Mouse (Mus musculus): ENCODE data around the gene Gli2. TPM values are rescaled to one million over a fixed set of nuclear protein-coding genes. Genes with fewer than 3 reads are reported as not detected.
A peak's percentile ranks its signal among the peaks of the same experiment; 100 is the strongest.

The Gli2 gene
- polyA plus RNA-seq, 1 experiment from 2014 or later: 15.4 TPM

- Histone ChIP-seq H3K4me3 (no peak overlapping the region), H3K4me2 (replicated peaks) (no peak overlapping the region), H3K27ac (0 out of 2 replicates have a peak overlapping the region, but pooled peaks have one; percentile 13), H3K9me3 (no peaks in the 10 kb centered on the region), H3K4me1 (peaks cover 44% of the 10 kb centered on the region), H3K36me3 (peaks cover 22% of the 10 kb centered on the region), H3K9ac (no peak overlapping the region), H3K27me3 (no peaks in the 10 kb centered on the region)
- no peak for ATAC-seq (ENCODE audit: insufficient number of reproducible peaks, insufficient read depth, low FRiP score, low TSS enrichment)
- WGBS: 45% methylated on average over 14 of the region's 14 CpGs
Observed at GRCm38 (mm10) chr1:118890125-118890875, 163.1 kb downstream of the Gli2 start.

DNA sequence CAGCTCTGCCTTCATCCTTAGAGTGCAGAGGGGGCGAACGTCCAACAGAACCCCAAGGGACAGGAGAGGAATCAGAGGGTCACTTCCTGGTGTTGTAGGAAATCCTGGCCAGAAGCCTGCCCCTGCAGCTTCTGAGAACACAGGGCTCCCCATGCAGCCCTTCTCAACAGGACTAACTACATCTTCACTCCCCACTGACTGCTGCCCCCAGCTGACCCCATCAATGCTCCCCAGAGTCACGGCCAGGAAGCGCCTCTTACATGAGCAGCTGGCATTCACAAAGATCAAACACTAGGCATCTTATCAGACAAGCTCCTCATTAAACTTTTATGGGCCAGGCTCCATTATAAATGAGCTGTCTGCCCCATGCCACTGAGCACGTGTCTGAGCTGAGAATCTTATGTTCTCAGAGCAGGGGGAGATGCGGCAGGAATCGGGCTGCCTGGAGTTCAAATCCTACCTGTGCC is 172.6 kb downstream of the Gli2 start:
- H3K27me3 ChIP-seq: no peaks in the 10 kb centered on the region
- H3K27ac ChIP-seq: 0 out of 2 replicates have a peak overlapping the region, but pooled peaks have one; percentile 30
- no peaks in the 10 kb centered on the region for H3K9me3 ChIP-seq
- no peak overlapping the region for H3K4me2 ChIP-seq (replicated peaks)
- no peak overlapping the region for H3K9ac ChIP-seq
- no peak for ATAC-seq (ENCODE audit: insufficient number of reproducible peaks, insufficient read depth, low FRiP score, low TSS enrichment)
- WGBS: 51% methylated on average over 7 of the region's 7 CpGs
- H3K4me1 ChIP-seq: peaks cover 17% of the 10 kb centered on the region
- H3K36me3 ChIP-seq: peaks cover 43% of the 10 kb centered on the region
- no peak overlapping the region for H3K4me3 ChIP-seq

GRCm38 (mm10) chr1:118878291-118878690 is 175.1 kb downstream of the Gli2 start:
- H3K9me3 ChIP-seq: no peaks in the 10 kb centered on the region
- H3K27me3 ChIP-seq: no peaks in the 10 kb centered on the region
- WGBS: 47% methylated on average over 6 of the region's 6 CpGs
- H3K27ac ChIP-seq: no peak overlapping the region; the same call in 1 of the 2 replicates
- H3K4me1 ChIP-seq: peaks cover 17% of the 10 kb centered on the region
- no peak for ATAC-seq (ENCODE audit: insufficient number of reproducible peaks, insufficient read depth, low FRiP score, low TSS enrichment)
- H3K36me3 ChIP-seq: peaks cover 30% of the 10 kb centered on the region
- H3K4me2 ChIP-seq (replicated peaks): no peak overlapping the region
- no peak overlapping the region for H3K9ac ChIP-seq
- H3K4me3 ChIP-seq: no peak overlapping the region

GRCm38 (mm10) chr1:118875227-118875626 is 178.2 kb downstream of the Gli2 start:
- no peaks in the 10 kb centered on the region for H3K27me3 ChIP-seq
- WGBS: 82% methylated on average over 9 of the region's 9 CpGs
- H3K4me3 ChIP-seq: no peak overlapping the region
- ATAC-seq (ENCODE audit: insufficient number of reproducible peaks, insufficient read depth, low FRiP score, low TSS enrichment): no peak
- H3K4me1 ChIP-seq: peaks cover 17% of the 10 kb centered on the region
- no peak overlapping the region for H3K27ac ChIP-seq
- H3K9ac ChIP-seq: no peak overlapping the region
- H3K4me2 ChIP-seq (replicated peaks): no peak overlapping the region
- H3K9me3 ChIP-seq: no peaks in the 10 kb centered on the region
- H3K36me3 ChIP-seq: peaks cover 27% of the 10 kb centered on the region

GRCm38 (mm10) chr1:118873559-118873958 is 179.9 kb downstream of the Gli2 start:
- no peak overlapping the region for H3K9ac ChIP-seq
- H3K27me3 ChIP-seq: no peaks in the 10 kb centered on the region
- no peak overlapping the region for H3K27ac ChIP-seq
- no peak overlapping the region for H3K4me3 ChIP-seq
- H3K36me3 ChIP-seq: peaks cover 32% of the 10 kb centered on the region
- peak; percentile 42; the same call in 1 of the 2 replicates for ATAC-seq (ENCODE audit: insufficient number of reproducible peaks, insufficient read depth, low FRiP score, low TSS enrichment)
- H3K9me3 ChIP-seq: no peaks in the 10 kb centered on the region
- 79% methylated on average over 7 of the region's 7 CpGs for WGBS
- H3K4me2 ChIP-seq (replicated peaks): no peak overlapping the region
- H3K4me1 ChIP-seq: peaks cover 3% of the 10 kb centered on the region; the same call in 1 of the 2 replicates

- 83% methylated on average over 9 of the region's 9 CpGs for WGBS
- H3K4me2 ChIP-seq (replicated peaks): no peak overlapping the region
- peaks cover 60% of the 10 kb centered on the region for H3K36me3 ChIP-seq
- 0 out of 2 replicates have a peak, but pooled peaks have one; percentile 53 for ATAC-seq (ENCODE audit: insufficient number of reproducible peaks, insufficient read depth, low FRiP score, low TSS enrichment)
- no peaks in the 10 kb centered on the region for H3K9me3 ChIP-seq
- H3K9ac ChIP-seq: no peak overlapping the region
- H3K4me1 ChIP-seq: no peaks in the 10 kb centered on the region
- no peaks in the 10 kb centered on the region for H3K27me3 ChIP-seq
- no peak overlapping the region for H3K27ac ChIP-seq
- H3K4me3 ChIP-seq: no peak overlapping the region
Observed at GRCm38 (mm10) chr1:118864735-118865134, 188.7 kb downstream of the Gli2 start.

DNA sequence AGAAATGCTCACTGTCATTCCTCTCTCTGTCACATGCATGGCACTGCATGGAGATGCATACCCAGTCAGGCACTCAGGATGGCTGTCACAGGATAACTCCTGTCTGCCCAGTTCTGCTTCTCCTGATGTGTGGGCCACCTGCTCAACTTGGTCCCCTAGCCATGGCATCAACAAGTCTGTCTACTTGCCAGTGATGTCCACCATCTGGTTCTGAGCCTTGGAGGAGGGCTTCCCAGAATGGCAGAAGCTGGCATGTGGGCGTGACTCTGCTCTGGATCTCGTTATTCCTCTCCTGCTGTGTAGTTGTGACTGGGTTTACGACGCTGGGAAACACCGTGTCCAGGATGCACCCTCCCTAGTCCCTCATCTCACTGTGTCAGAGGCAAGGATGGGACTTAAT is 189.4 kb downstream of the Gli2 start:
- no peaks in the 10 kb centered on the region for H3K27me3 ChIP-seq
- no peak overlapping the region for H3K9ac ChIP-seq
- peaks cover 65% of the 10 kb centered on the region for H3K36me3 ChIP-seq
- H3K4me2 ChIP-seq (replicated peaks): no peak overlapping the region
- no peak for ATAC-seq (ENCODE audit: insufficient number of reproducible peaks, insufficient read depth, low FRiP score, low TSS enrichment)
- no peaks in the 10 kb centered on the region for H3K4me1 ChIP-seq
- no peaks in the 10 kb centered on the region for H3K9me3 ChIP-seq
- H3K27ac ChIP-seq: no peak overlapping the region
- no peak overlapping the region for H3K4me3 ChIP-seq
- WGBS: 78% methylated on average over 5 of the region's 5 CpGs

- peaks cover 63% of the 10 kb centered on the region for H3K36me3 ChIP-seq
- no peak overlapping the region for H3K4me2 ChIP-seq (replicated peaks)
- H3K9ac ChIP-seq: no peak overlapping the region
- H3K9me3 ChIP-seq: no peaks in the 10 kb centered on the region
- no peak overlapping the region for H3K27ac ChIP-seq
- H3K4me1 ChIP-seq: no peaks in the 10 kb centered on the region
- no peak for ATAC-seq (ENCODE audit: insufficient number of reproducible peaks, insufficient read depth, low FRiP score, low TSS enrichment)
- 69% methylated on average over 9 of the region's 9 CpGs for WGBS
- no peaks in the 10 kb centered on the region for H3K27me3 ChIP-seq
- H3K4me3 ChIP-seq: no peak overlapping the region
Observed at GRCm38 (mm10) chr1:118858101-118858500, 195.3 kb downstream of the Gli2 start.

- H3K4me1 ChIP-seq: no peaks in the 10 kb centered on the region
- WGBS: 79% methylated on average over 5 of the region's 5 CpGs
- H3K4me2 ChIP-seq (replicated peaks): no peak overlapping the region
- ATAC-seq (ENCODE audit: insufficient number of reproducible peaks, insufficient read depth, low FRiP score, low TSS enrichment): no peak
- H3K4me3 ChIP-seq: no peak overlapping the region
- no peaks in the 10 kb centered on the region for H3K27me3 ChIP-seq
- H3K9ac ChIP-seq: no peak overlapping the region
- peaks cover 28% of the 10 kb centered on the region for H3K36me3 ChIP-seq
- no peak overlapping the region for H3K27ac ChIP-seq
- no peaks in the 10 kb centered on the region for H3K9me3 ChIP-seq
Observed at GRCm38 (mm10) chr1:118830658-118831057, 222.8 kb downstream of the Gli2 start.

GRCm38 (mm10) chr1:118826614-118827013 is 226.8 kb downstream of the Gli2 start:
- Histone ChIP-seq H3K9me3 (peaks cover 5% of the 10 kb centered on the region; the same call in 1 of the 2 replicates), H3K4me1 (no peaks in the 10 kb centered on the region), H3K36me3 (no peaks in the 10 kb centered on the region), H3K4me3 (no peak overlapping the region), H3K4me2 (replicated peaks) (no peak overlapping the region), H3K27me3 (no peaks in the 10 kb centered on the region), H3K27ac (no peak overlapping the region), H3K9ac (no peak overlapping the region)
- 79% methylated on average over 11 of the region's 11 CpGs for WGBS
- no peak for ATAC-seq (ENCODE audit: insufficient number of reproducible peaks, insufficient read depth, low FRiP score, low TSS enrichment)

DNA sequence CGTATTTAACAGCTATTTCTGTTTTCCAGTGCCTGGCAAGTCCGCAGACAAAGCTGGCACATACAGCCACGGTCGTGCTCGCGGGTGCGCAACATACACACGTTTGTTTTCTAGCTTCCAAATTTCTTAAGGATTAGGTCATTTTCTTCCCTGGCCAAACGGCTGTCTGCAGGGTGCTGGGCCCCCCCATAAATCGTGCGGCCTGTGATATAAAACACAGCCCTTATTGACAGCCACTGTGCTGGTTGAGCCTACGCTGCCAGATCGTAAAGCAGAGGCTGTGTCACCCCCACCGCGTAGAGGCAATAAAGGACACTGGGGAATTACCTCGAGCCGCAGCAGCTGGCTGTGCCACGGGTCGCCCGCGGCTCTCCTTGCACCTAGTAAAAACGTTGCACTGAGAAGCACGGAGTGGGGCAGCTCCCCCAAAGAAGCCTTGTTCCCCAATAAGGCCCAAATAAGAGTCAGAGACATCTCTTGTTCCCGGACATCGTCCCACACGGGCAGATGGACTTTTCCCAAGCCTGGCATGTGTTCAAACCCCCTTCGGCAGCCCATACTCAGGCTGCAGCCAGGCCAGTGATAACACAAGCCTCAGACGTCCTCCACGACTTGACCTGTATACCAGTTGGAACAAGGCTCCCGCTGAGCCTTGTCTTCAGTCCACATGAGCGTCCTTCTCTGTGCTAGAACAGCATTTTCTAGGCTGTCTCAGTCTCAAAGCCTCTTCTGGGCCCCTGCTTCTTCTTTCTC is 227.8 kb downstream of the Gli2 start:
- 69% methylated on average over 31 of the region's 31 CpGs for WGBS
- Histone ChIP-seq H3K27ac (no peak overlapping the region), H3K9ac (no peak overlapping the region), H3K4me2 (replicated peaks) (no peak overlapping the region), H3K4me1 (no peaks in the 10 kb centered on the region), H3K27me3 (no peaks in the 10 kb centered on the region), H3K4me3 (no peak overlapping the region), H3K36me3 (no peaks in the 10 kb centered on the region), H3K9me3 (peaks cover 5% of the 10 kb centered on the region; the same call in 1 of the 2 replicates)
- ATAC-seq (ENCODE audit: insufficient number of reproducible peaks, insufficient read depth, low FRiP score, low TSS enrichment): 0 out of 2 replicates have a peak, but pooled peaks have one; percentile 42

GRCm38 (mm10) chr1:118825035-118825434 is 228.4 kb downstream of the Gli2 start:
- Histone ChIP-seq H3K9me3 (peaks cover 6% of the 10 kb centered on the region; the same call in 1 of the 2 replicates), H3K27me3 (no peaks in the 10 kb centered on the region), H3K9ac (no peak overlapping the region), H3K4me2 (replicated peaks) (no peak overlapping the region), H3K36me3 (no peaks in the 10 kb centered on the region), H3K27ac (no peak overlapping the region), H3K4me3 (no peak overlapping the region), H3K4me1 (no peaks in the 10 kb centered on the region)
- 82% methylated on average over 3 of the region's 3 CpGs for WGBS
- no peak for ATAC-seq (ENCODE audit: insufficient number of reproducible peaks, insufficient read depth, low FRiP score, low TSS enrichment)

Measured in embryonic facial prominence, embryonic 12.5 days (tissue).